Mouse (Mus musculus) erythroblast, adult 5-6 weeks (primary cell): Measurements from ENCODE around the gene Hoxa5. TPM values are rescaled to one million over a fixed set of nuclear protein-coding genes. Genes with fewer than 3 reads are reported as not detected.

Experiments used
- ATAC-seq: replicated peaks from 2 replicates; pipeline ENCODE4 v1.8.0; 2016; ENCODE audit warnings: moderate number of reproducible peaks, mild to moderate bottlenecking, moderate TSS enrichment, inconsistent platforms; ENCODE audit not compliant: poor library complexity, low FRiP score, severe bottlenecking
- total RNA-seq, 2 experiments: library from RNA; stranded (forward) in 1 of 2; stranded (reverse) in 1 of 2; fragments of 150-400 nt in 1 of 2; fragments of 200-764, 138-1000 nt in 1 of 2; gene quantifications; 2 replicates each; pipeline versions ENCODE4 v1.2.3 to v1.2.4; 2015 to 2017; ENCODE audit warnings: low replicate concordance in 2 of 2

Gene Hoxa5
- total RNA-seq, 2 experiments from 2014 or later: 0.17 TPM; not detected in 1

DNA sequence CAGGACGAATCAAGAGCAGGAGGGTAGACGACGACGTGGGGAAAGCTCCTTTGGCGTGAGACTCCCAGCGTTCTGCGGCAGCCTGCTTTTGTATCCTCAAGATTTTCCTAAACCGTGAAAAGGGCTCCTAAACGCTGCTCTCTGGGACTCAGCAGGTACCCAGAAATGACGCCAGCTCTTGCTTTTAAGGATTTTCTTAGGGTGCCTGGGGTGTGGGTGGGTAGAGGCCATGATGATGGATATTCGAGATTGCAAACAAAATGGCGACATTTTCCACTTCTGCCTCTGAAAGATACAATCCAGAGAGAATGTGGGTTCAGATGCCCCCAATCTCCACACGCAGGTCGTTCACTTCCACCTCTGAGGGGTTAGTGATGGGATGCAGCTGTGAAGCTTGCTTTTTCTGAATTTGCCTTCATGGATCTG lies 36.6 kb downstream of the Hoxa5 start:
- no peak for ATAC-seq

GRCm38 (mm10) chr6:52167176-52167575 lies 37.2 kb downstream of the Hoxa5 start:
- ATAC-seq: no peak

- ATAC-seq: no peak
Measured at GRCm38 (mm10) chr6:52166431-52167077, 37.8 kb downstream of the Hoxa5 start.

- ATAC-seq: no peak
Measured at GRCm38 (mm10) chr6:52165441-52166370, 38.7 kb downstream of the Hoxa5 start.

DNA sequence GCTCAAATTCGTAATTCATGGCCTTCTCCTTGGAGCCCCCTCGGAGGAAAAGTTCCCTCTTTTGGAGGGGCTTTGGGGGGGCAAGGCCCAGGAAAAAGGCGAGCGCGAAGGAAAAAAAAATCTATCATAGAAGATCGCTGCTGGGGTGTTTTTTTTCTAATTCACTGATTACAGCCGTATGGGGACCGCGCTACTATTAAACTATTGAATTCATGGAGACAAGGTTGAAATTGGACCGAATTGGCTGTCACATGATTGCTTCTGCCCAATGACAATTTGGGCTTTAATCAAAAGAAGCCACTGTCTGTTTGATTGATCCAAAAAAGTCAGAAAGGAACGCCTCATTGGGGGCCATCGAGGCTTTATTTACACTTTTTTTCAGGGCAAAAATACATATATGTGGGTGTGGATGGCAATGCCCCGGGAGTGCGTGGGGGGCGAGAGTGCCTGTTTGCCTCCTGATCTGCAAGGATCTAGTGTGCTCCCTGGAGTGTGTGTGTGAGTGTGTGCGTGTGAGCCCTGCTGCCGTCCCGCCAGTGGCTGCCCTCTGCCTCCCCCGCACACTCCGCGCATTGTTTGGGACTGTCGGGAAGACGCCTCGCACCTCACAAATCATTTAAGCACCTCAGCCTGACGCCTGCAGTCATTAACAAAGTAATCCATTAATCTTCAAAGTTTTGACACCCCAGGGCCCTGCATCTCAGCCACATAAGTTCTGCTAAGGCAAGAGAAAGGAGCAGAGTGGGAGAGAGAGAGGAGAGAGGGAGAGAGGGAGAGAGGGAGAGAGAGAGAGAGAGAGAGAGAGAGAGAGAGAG lies 39.6 kb downstream of the Hoxa5 start, which contains the start of gene Hoxa2:
Gene Hoxa2 (minus strand): TSS at position 206 of the 815 bp plus-strand sequence.
- no peak for ATAC-seq

GRCm38 (mm10) chr6:52164051-52164625 lies 40.2 kb downstream of the Hoxa5 start:
- no peak for ATAC-seq

GRCm38 (mm10) chr6:52163366-52164031 lies 40.9 kb downstream of the Hoxa5 start:
- no peak for ATAC-seq

DNA sequence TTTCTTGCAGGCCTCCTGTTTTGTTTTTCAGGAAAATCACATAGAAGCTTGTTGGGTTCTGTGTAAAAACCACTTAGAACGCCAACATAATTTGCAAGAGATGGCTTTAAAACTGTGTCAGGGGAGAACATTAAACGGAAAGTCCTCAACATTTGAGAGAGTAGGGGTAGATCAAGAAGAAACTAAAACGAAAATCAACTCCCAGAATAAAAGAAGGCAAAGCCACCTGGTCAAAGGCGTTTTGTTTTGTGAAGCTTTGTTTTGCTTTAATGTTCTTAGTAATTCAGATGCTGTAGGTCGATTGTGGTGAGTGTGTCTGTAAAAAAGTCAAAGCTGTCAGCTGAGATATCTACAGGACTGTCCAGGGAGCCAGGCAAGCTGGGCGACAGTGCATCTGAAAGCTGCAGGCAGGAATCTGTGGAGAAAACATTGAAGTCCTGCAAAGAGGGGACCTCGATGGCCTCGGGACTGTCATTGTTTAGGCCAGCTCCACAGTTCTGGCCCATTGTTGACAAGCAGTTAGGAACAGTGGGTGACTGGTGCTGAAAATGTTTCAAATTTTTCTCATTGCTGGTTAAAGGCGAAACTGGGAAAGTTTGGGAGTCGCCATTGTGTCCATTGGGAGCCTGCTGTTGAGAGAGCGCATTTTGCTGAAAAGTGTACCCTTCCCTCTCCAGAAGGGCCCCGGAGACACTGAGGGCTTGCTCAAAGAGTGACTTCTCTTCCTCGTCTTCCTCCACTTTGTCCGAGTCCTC lies 41.6 kb downstream of the Hoxa5 start:
- no peak for ATAC-seq

- no peak for ATAC-seq
Measured at GRCm38 (mm10) chr6:52162093-52162380, 42.4 kb downstream of the Hoxa5 start.

- ATAC-seq: no peak
Measured at GRCm38 (mm10) chr6:52161336-52162092, 42.9 kb downstream of the Hoxa5 start.

DNA sequence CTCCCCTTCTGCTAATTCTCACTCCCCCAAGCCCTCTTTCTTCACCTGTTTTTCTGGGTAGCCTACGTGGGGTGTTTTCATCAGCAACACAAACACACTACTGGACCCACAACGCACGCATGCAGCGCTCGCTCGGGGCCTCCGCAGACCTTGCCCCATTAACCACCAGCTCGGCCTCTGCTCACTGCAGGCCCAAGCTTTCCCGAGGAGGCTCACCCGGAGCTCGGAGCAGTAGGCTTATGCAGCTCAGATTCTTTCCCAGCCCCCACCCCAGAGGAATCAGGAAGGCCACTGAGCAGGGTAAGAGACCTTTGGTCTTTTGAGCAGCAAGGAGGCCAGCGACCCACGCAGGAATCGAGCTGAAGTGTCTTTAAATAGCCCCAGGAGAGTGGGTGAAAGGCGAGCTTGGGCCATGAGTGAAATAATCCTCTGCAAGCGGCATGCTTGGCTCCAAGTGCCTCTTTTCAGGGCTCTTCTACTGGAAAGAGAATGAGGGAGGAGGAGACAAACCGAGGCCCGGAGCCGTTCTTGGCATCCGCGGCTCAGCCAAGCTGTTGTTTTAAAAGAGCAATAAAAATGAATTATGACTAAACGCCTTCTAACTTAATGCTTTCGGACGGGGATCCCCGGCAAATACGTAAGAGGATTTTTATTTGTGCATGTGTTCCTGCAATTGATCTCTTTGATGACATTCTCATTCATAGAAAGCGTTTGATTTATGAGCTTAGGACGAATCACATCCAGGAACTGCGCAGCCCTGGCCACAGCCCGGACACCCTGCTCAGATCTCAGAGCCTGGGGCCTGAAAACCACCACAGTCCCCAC lies 43.7 kb downstream of the Hoxa5 start:
- no peak for ATAC-seq

GRCm38 (mm10) chr6:52159979-52160378 lies 44.4 kb downstream of the Hoxa5 start:
- no peak for ATAC-seq

DNA sequence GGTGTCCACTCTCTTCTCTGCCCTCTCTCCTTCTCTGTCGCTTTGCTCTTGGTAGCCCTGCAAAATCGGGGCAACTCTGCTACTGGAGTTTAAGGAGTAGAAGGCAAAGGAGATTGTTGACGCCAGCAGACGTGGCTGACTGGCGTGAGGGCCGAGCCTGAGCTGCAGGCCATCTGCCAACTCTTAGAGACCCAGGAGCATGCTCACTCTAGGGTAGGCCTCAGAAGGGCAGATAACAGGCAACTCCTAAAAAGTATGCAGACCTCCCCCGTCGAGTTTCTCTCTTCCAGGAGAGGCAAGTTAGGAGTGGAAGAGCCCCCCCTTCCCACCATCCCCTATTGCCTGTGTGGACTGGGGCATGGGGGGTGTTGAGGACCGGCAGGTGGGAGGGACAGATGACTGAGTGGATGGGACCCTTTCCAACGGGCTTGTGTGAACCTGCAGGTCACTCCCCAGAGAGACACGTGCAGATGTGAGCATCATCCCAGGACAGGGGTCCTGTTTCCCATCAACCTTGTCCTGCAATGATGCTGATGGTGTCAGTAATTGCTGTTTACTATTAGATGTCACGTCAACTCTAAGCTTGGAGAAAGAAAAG lies 45.1 kb downstream of the Hoxa5 start:
- ATAC-seq: no peak

DNA sequence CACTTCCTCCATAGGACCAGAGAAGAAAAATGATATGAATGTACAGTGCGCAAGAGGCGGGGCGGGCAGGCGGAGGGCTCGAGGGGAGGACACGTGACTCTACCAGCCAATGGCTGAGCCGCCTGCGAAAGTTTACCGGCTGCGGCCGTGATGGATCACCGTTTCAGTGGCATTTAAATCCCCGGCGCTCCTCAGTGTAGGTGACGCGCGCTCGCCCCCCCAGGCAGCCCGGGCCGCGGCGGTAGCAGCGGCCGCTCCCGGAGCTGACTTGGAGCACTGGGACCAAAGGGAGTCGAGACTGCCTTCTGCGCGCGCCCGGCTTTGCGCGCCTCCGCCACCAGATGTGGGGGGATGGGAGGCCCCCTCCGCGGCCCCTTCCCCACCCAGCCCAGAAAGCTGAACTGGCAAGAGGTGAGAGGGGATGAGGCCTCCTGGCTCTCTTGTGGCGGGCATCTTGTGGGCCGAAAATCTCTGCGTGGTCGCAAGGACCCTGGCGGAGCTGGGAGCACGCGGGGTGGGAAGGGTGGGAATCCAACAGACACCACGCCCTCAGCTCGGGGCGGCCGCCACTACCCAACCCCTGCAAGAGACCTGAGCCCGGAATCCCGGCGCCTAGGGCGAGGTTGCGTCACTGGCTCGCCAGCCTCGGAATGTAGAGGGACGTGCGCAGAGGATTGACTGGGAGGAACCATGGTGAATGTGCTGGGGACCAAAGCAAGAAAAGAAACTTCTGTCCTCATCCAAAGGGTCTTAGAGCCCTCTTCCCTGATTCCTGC lies 45.9 kb downstream of the Hoxa5 start, which contains the start of gene Hoxa1:
Gene Hoxa1 (minus strand): TSS at position 42 of the 776 bp plus-strand sequence.
- ATAC-seq: no peak

- ATAC-seq: no peak
Measured at GRCm38 (mm10) chr6:52157466-52158275, 46.7 kb downstream of the Hoxa5 start.
